Mouse (Mus musculus): ENCODE data around the gene Klf1. TPM values are rescaled to one million over a fixed set of nuclear protein-coding genes. Genes with fewer than 3 reads are reported as not detected.

The Klf1 gene
- polyA plus RNA-seq (2017; shearing (Covaris generic)): under 1 TPM in 1 of 2 experiments, not detected in 1; 0.43 TPM

DNA sequence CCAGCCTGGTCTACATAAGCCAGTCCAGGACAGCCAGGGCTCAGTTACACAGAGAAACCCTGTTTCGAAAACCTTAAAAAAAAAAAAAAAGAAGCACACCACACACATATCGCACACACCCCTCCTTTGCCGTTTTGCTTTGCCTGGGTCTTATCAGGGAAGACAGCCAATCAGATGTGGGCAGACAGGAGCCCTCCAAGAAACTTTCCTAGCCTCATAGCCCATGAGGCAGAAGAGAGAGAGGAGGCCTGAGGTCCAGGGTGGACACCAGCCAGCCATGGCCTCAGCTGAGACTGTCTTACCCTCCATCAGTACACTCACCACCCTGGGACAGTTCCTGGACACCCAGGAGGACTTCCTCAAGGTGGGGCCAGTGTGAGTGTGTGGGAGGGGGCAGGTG, at the start of gene Klf1:
Gene Klf1, plus strand, starts transcription at position 177 of the 400 bp plus-strand sequence.

DNA sequence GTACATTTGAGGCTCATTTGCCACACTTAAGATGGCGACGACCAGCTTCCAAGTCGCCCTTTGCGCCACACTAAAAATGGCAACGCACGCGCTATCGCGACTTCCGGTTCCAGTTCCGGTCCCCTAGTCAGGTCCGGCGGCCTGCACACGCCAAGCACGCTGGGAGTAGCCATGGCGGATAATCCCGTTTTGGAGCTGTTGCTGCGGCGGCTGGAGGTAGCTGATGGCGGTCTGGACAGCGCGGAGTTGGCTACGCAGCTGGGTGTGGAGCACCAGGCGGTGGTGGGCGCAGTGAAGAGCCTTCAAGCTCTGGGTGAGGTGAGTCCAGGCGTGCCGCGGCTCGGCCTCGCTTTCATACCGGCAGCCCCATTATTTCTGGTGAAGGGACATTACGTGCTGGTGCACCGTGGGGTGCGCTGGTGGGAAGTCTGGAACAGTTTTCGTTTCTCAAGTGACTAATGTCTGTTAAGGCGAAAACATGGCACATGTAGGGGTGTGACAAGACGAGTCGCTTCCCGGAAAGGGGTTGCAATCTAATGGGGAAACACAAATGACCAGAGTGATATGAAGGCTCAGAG, 44.8 kb upstream of the Klf1 start, which contains the start of gene Farsa:
Gene Farsa, plus strand, starts transcription at position 126 of the 578 bp plus-strand sequence.

DNA sequence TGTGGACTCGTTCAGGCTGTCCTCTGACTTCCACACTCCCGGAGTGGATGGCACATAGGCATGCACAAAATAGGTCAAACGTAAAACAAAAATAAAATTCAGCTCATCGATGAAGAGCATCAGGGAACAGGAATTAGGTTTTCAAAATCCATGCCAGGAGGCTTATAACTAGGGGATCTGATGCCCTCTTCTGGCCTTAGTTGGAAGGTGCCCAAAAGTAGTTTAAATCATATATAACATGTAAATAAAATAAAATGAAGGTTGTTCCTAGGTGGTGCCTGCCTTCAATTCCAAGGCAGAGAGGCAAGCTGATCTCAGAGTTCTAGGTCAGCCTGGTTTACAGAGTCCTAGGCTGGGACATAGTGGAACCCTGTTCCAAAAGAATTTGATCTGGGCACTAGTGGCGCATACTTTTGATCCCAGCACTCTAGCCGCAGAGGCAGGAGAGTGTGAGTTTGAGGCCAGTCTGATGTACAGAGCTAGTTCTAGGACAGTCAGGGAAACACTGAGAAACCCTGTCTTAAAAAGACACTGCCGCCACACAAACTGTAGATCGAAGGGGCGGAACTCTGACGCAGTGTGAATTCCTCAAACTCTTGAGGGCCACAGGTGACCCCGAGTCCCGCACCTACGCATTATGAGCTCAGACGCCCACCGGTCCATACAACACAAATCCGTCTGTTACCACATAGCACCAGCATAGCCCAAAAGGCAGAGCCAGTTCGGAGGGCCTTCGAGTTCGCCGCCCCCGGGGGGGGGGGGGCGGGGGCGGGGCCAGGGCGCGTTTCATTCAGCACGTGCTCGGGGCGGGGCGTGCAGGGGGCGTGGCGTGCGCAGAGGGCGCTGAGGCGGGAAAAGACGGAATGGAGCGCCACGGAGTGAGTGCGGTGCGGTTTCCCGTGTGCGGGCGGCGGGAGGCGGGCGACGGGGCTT, 30.1 kb upstream of the Klf1 start, which contains the start of gene Syce2:
Gene Syce2, plus strand, starts transcription at position 736 of the 933 bp plus-strand sequence.

DNA sequence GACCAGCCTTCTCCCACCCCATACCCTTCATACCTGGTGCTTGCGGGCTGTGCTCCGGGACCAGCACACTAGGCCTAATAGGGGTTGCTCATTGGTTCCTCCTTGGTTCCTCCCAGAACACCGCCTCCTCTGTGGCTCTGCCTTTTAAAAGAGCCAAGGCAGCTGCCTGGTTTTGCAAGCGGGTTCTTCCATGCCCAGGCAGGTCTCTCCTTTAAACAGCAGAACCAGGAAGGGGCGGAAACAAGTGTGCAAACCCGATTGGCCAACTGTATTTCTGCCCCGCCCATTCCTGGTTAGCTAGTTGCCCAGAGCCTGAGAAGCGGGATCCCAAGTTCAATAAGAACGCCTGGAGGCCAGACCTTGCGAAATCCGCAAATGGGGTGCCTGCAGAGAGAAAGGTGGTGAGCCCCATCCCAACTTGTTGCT, 8.0 kb upstream of the Klf1 start, which contains the start of gene Gcdh:
Gene Gcdh, minus strand, starts transcription at position 213 of the 426 bp plus-strand sequence.

DNA sequence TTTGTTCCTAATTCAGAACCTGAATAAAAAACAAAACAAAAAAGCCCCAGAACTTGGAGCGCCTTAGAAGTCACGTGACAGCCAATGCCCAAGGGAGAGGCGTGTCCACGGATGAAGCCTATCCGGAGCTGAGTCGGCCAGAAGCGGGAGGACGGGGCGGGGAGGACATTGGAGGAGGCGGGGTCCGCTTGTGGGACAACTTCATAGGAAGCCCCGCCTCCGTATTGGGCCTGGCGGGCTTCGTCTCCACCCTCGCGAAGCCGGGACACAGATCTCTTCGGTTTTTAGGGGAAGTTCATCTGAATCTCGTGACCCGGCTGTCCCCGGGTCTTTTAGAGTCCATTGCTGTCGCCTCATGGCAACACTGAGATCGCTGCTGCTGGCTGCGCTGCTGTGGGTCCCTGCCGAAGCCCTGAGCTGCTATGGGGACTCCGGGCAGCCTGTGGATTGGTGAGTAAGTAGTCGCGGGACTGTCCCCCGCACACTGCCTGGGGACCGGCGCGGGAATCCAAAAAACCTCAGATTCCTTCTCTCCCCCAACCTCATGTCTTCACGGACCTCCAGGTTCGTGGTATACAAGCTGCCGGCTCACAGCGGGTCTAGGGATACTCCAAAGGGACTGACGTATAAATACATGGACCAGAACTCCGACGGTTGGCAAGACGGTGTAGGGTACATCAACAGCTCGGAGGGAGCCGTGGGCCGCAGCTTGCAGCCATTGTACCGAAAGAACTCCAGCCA, 6.9 kb downstream of the Klf1 start, which contains the start of gene Dnase2a:
Gene Dnase2a, plus strand, starts transcription at position 140 of the 741 bp plus-strand sequence.

DNA sequence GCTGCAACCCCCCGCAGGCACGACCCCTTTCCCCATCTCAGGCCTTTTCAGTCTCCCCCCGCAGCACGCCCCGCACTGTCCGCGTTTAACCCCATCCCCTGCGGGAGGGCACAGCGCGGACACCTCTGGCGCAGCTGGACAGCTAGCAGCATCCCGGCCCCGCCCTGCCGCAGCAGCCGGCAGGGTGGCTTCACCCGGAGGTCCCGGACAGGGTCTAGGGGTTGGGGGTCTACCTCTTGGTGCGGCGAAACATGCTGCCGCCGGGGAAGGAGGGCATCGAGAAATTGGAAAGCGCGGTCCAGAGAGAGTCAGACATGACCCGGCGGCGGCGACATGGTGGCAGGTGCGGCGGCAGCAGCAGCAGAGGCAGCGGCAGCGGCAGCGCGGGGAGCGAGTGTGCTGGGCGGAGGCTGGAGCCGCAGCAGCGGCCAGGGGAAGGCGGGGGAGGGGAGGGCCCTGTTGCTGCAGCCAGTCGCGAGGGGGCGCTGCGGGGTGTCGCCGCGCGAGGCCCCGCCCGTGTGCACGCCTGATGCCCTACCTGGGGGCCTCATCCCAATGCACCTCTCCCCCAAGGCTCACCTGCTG, 35.3 kb downstream of the Klf1 start, which contains the start of gene Mast1:
Gene Mast1, minus strand, starts transcription at position 398 of the 585 bp plus-strand sequence.

DNA sequence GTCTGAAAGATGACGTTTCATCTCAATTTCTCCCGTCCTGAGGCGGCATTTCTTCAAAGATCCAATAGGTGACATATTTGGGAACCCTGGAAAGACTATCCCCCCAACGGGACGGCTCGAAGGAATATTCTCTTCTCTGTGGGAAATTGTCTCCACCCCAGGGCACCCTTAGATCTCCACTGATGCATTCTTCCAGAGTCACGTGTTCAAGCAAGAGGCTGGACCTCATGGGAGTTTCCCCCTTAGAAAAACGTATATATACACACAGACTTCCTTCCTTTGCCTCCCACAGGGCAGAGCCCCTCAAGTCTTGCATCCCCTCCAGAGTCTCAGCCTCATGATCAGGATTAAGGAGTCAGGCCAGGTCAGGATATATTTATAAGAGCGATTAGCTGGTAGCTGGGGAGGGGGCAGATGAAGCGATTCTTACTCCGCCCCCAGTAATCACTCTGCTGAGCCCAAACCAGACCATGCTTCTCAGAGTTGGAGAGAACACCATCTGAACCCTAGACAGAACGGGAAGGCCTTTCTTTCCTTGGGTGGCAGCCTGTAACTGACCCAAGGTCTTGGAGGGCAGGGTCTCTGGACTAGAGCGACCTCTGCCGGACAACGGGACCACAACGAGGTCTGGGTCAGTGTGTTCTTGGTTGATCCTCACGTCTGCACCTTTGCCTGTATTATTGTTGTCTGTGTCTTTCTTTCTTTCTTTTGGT, 45.0 kb downstream of the Klf1 start, which contains the start of gene Rtbdn:
Gene Rtbdn, plus strand, starts transcription at position 464 of the 713 bp plus-strand sequence.

Other genes starting within 250 kb of the Klf1 start
- gene Ier2, start 239.1 kb upstream of the Klf1 start, polyA plus RNA-seq (2017; shearing (Covaris generic)): 100 to 1,000 TPM; 229 to 407 TPM
- gene Trmt1, start 215.6 kb upstream of the Klf1 start, polyA plus RNA-seq (2017; shearing (Covaris generic)): 10 to 100 TPM; 48.9 to 77.3 TPM
- gene Nacc1, start 214.1 kb upstream of the Klf1 start, polyA plus RNA-seq (2017; shearing (Covaris generic)): 10 to 100 TPM; 14.8 to 15.3 TPM
- gene Lyl1, start 200.5 kb upstream of the Klf1 start, polyA plus RNA-seq (2017; shearing (Covaris generic)): under 1 TPM; 0.20 to 0.56 TPM
- 10 to 100 TPM; 15.8 to 26.4 TPM for gene G430095P16Rik, start 178.9 kb upstream of the Klf1 start, polyA plus RNA-seq (2017; shearing (Covaris generic))
- 1 to 10 TPM; 5.7 to 9.1 TPM for gene Nfix, start 101.6 kb upstream of the Klf1 start, polyA plus RNA-seq (2017; shearing (Covaris generic))
- gene Dand5, start 79.1 kb upstream of the Klf1 start, polyA plus RNA-seq (2017; shearing (Covaris generic)): 1 to 10 TPM; 6.6 to 7.9 TPM
- 10 to 100 TPM; 27.3 to 37.8 TPM for gene Gadd45gip1, start 70.4 kb upstream of the Klf1 start, polyA plus RNA-seq (2017; shearing (Covaris generic))
- gene Rad23a, start 61.3 kb upstream of the Klf1 start, polyA plus RNA-seq (2017; shearing (Covaris generic)): 100 to 1,000 TPM; 152 to 202 TPM
- 100 to 1,000 TPM; 454 to 486 TPM for gene Calr, start 55.0 kb upstream of the Klf1 start, polyA plus RNA-seq (2017; shearing (Covaris generic))
- gene Farsa, start 44.9 kb upstream of the Klf1 start, polyA plus RNA-seq (2017; shearing (Covaris generic)): 100 to 1,000 TPM in 1 of 2 experiments, 10 to 100 TPM in 1; 87.0 to 103 TPM
- gene Syce2, start 29.8 kb upstream of the Klf1 start, polyA plus RNA-seq (2017; shearing (Covaris generic)): 1 to 10 TPM; 3.8 to 4.9 TPM
- 10 to 100 TPM; 34.2 to 47.8 TPM for gene Gcdh, start 8.0 kb upstream of the Klf1 start, polyA plus RNA-seq (2017; shearing (Covaris generic))
- gene Dnase2a, start 6.6 kb downstream of the Klf1 start, polyA plus RNA-seq (2017; shearing (Covaris generic)): 10 to 100 TPM; 12.8 to 18.4 TPM
- gene Mast1, start 35.4 kb downstream of the Klf1 start, polyA plus RNA-seq (2017; shearing (Covaris generic)): 1 to 10 TPM in 1 of 2 experiments, under 1 TPM in 1; 0.92 to 1.5 TPM
- under 1 TPM; 0.06 to 0.81 TPM for gene Rtbdn, start 45.1 kb downstream of the Klf1 start, polyA plus RNA-seq (2017; shearing (Covaris generic))
- gene Gm49661, start 67.5 kb downstream of the Klf1 start, polyA plus RNA-seq (2017; shearing (Covaris generic)): not detected
- gene Prdx2, start 67.7 kb downstream of the Klf1 start, polyA plus RNA-seq (2017; shearing (Covaris generic)): 100 to 1,000 TPM; 159 to 190 TPM
- 10 to 100 TPM; 71.6 to 93.6 TPM for gene Rnaseh2a, start 67.8 kb downstream of the Klf1 start, polyA plus RNA-seq (2017; shearing (Covaris generic))
- gene Junb, start 76.8 kb downstream of the Klf1 start, polyA plus RNA-seq (2017; shearing (Covaris generic)): 100 to 1,000 TPM; 705 to 997 TPM
- gene Hook2, start 88.7 kb downstream of the Klf1 start, polyA plus RNA-seq (2017; shearing (Covaris generic)): 10 to 100 TPM in 1 of 2 experiments, 1 to 10 TPM in 1; 9.9 to 13.0 TPM
- not detected for gene Best2, start 112.6 kb downstream of the Klf1 start, polyA plus RNA-seq (2017; shearing (Covaris generic))
- 10 to 100 TPM; 42.3 to 45.3 TPM for gene Asna1, start 123.4 kb downstream of the Klf1 start, polyA plus RNA-seq (2017; shearing (Covaris generic))
- gene Trir, start 124.9 kb downstream of the Klf1 start, polyA plus RNA-seq (2017; shearing (Covaris generic)): 100 to 1,000 TPM; 198 to 209 TPM
- gene Tnpo2, start 135.0 kb downstream of the Klf1 start, polyA plus RNA-seq (2017; shearing (Covaris generic)): 10 to 100 TPM; 27.1 to 27.2 TPM
- gene Fbxw9, start 158.1 kb downstream of the Klf1 start, polyA plus RNA-seq (2017; shearing (Covaris generic)): 1 to 10 TPM; 5.4 to 8.2 TPM
- 1 to 10 TPM; 1.3 to 1.8 TPM for gene Gm5741, start 166.1 kb downstream of the Klf1 start, polyA plus RNA-seq (2017; shearing (Covaris generic))
- gene Dhps, start 169.8 kb downstream of the Klf1 start, polyA plus RNA-seq (2017; shearing (Covaris generic)): 100 to 1,000 TPM in 1 of 2 experiments, 10 to 100 TPM in 1; 87.4 to 118 TPM
- 100 to 1,000 TPM; 165 to 168 TPM for gene Wdr83os, start 178.8 kb downstream of the Klf1 start, polyA plus RNA-seq (2017; shearing (Covaris generic))
- gene Wdr83, start 179.4 kb downstream of the Klf1 start, polyA plus RNA-seq (2017; shearing (Covaris generic)): 10 to 100 TPM; 38.6 to 45.7 TPM
- gene Man2b1, start 181.3 kb downstream of the Klf1 start, polyA plus RNA-seq (2017; shearing (Covaris generic)): 100 to 1,000 TPM; 143 to 145 TPM
- under 1 TPM in 1 of 2 experiments, not detected in 1; 0.25 TPM for gene Zfp791, start 221.2 kb downstream of the Klf1 start, polyA plus RNA-seq (2017; shearing (Covaris generic))
- 1 to 10 TPM in 1 of 2 experiments, under 1 TPM in 1; 0.10 to 2.4 TPM for gene Cks1brt, start 250.0 kb downstream of the Klf1 start, polyA plus RNA-seq (2017; shearing (Covaris generic))

Data from inflammation-experienced regulatory T-cells (primary cell).